Comparison of ENCODE assay signal across 21 mouse cellular contexts in the genomic region with DNA sequence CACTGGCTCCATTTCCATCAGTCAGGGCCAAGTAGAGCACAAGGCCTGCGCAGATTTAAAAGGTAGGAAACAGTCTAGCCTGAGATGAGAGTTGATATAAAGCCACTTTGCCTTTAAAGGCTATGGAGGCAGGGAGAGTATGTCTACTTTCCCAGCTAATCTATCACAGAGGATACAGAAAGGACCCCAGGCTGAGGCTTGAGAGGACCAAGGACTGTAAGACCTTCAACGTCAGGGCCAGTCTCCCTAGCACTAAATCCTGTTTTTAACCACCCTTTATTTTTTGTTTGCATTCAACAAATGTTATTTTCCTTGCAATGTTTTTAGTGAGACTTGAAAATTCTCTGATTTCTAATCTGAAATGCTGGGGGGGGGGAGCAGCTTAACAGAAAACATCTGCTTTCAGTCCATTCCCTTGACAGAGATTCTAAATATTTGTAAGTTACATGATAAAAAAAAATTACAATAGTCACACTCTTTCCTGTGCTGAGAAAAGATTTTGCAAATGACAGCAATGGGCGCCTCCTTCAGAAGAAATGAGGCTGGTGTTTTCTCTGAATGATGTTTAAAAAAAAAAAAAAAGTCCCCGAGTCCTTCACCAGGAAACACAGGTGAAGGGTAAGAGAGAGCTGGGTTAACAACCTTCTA.
DNase-seq lines count a peak whose midpoint lies in the region; ATAC-seq and TF ChIP-seq lines count a peak whose summit lies in the region.
"Had no signal": no experiment of that assay in that cellular context is flagged by ENCODE, and none has a peak within 500 bp of the region (broad histone marks: within the 10 kb centered on the region; RNA-seq: fewer than 3 reads in every experiment).

No protein-coding gene starts in this region.

- no peak for TF ChIP-seq CTCF in stomach, postnatal 0 days (IDR thresholded peaks at IDR 0.05; ENCODE audit: low read depth)

- H3K27ac ChIP-seq in kidney, embryonic 16.5 days (ENCODE audit: low read length): peak overlapping the region; percentile 50; the same call in 1 of the 2 replicates
- H3K27ac ChIP-seq in lung, embryonic 16.5 days (ENCODE audit: low read length): peak overlapping the region; percentile 71
- peak overlapping the region; percentile 93 for H3K27ac ChIP-seq in stomach, embryonic 14.5 days (ENCODE audit: low read length)
- H3K27ac ChIP-seq in stomach, postnatal 0 days (replicated peaks): peak overlapping the region; percentile 56
- H3K27ac ChIP-seq in neural tube, embryonic 15.5 days (replicated peaks): no peak overlapping the region
- H3K27ac ChIP-seq: embryonic facial prominence, embryonic 12.5 days; gastrocnemius, adult 2 months; heart, embryonic 13.5 days; hindbrain, embryonic 12.5 days had no signal

- no peaks in the 10 kb centered on the region for H3K27me3 ChIP-seq in kidney, embryonic 16.5 days (ENCODE audit: insufficient read depth, low read length)
- no peaks in the 10 kb centered on the region for H3K27me3 ChIP-seq in lung, embryonic 16.5 days (ENCODE audit: control insufficient read depth, insufficient read depth, low read depth, low read length)
- H3K27me3 ChIP-seq in stomach, embryonic 14.5 days (ENCODE audit: control insufficient read depth, insufficient read depth, low read length): no peaks in the 10 kb centered on the region
- H3K27me3 ChIP-seq in stomach, postnatal 0 days (ENCODE audit: control insufficient read depth, insufficient read depth, low read length): no peaks in the 10 kb centered on the region
- H3K27me3 ChIP-seq in neural tube, embryonic 15.5 days (replicated peaks): no peaks in the 10 kb centered on the region
- H3K27me3 ChIP-seq: embryonic facial prominence, embryonic 12.5 days; heart, embryonic 13.5 days; hindbrain, embryonic 12.5 days had no signal

- H3K36me3 ChIP-seq in kidney, embryonic 16.5 days (ENCODE audit: insufficient read depth, low read length): no peaks in the 10 kb centered on the region
- H3K36me3 ChIP-seq in lung, embryonic 16.5 days (ENCODE audit: control insufficient read depth, insufficient read depth, low read length): no peaks in the 10 kb centered on the region
- no peaks in the 10 kb centered on the region for H3K36me3 ChIP-seq in stomach, embryonic 14.5 days (ENCODE audit: control insufficient read depth, insufficient read depth, low read length)
- H3K36me3 ChIP-seq in stomach, postnatal 0 days (ENCODE audit: control insufficient read depth, insufficient read depth, low read length): no peaks in the 10 kb centered on the region
- no peaks in the 10 kb centered on the region for H3K36me3 ChIP-seq in neural tube, embryonic 15.5 days
- H3K36me3 ChIP-seq: embryonic facial prominence, embryonic 12.5 days; heart, embryonic 13.5 days; hindbrain, embryonic 12.5 days had no signal

- H3K4me1 ChIP-seq in kidney, embryonic 16.5 days (ENCODE audit: insufficient read depth, low read length): no peaks in the 10 kb centered on the region
- peaks cover 5% of the 10 kb centered on the region for H3K4me1 ChIP-seq in lung, embryonic 16.5 days (replicated peaks; ENCODE audit: control insufficient read depth, insufficient read depth, low read length)
- 0 out of 2 replicates have a peak, but pooled peaks cover 2% of the 10 kb centered on the region for H3K4me1 ChIP-seq in stomach, embryonic 14.5 days (ENCODE audit: control insufficient read depth, insufficient read depth, low read length)
- H3K4me1 ChIP-seq in stomach, postnatal 0 days (replicated peaks; ENCODE audit: control insufficient read depth, insufficient read depth): no peaks in the 10 kb centered on the region
- no peaks in the 10 kb centered on the region for H3K4me1 ChIP-seq in neural tube, embryonic 15.5 days
- H3K4me1 ChIP-seq: embryonic facial prominence, embryonic 12.5 days; heart, embryonic 13.5 days; hindbrain, embryonic 12.5 days had no signal

- H3K4me2 ChIP-seq in kidney, embryonic 16.5 days (replicated peaks; ENCODE audit: low read depth, low read length): no peak overlapping the region
- no peak overlapping the region for H3K4me2 ChIP-seq in lung, embryonic 16.5 days (ENCODE audit: low read depth, low read length)
- no peak overlapping the region for H3K4me2 ChIP-seq in stomach, embryonic 14.5 days (replicated peaks; ENCODE audit: low read depth, low read length)
- H3K4me2 ChIP-seq in stomach, postnatal 0 days (replicated peaks; ENCODE audit: low read depth): no peak overlapping the region
- H3K4me2 ChIP-seq in neural tube, embryonic 15.5 days: no peak overlapping the region
- H3K4me2 ChIP-seq: embryonic facial prominence, embryonic 12.5 days; heart, embryonic 13.5 days; hindbrain, embryonic 12.5 days had no signal

- TF ChIP-seq EP300 in stomach, postnatal 0 days (optimal IDR thresholded peaks at IDR 0.05): no peak

- no peak overlapping the region for H3K9ac ChIP-seq in kidney, embryonic 16.5 days (replicated peaks; ENCODE audit: low read length)
- no peak overlapping the region for H3K9ac ChIP-seq in lung, embryonic 16.5 days (ENCODE audit: low read length)
- H3K9ac ChIP-seq in stomach, embryonic 14.5 days (replicated peaks; ENCODE audit: low read depth, low read length): no peak overlapping the region
- no peak overlapping the region for H3K9ac ChIP-seq in stomach, postnatal 0 days (ENCODE audit: low read length)
- no peak overlapping the region for H3K9ac ChIP-seq in neural tube, embryonic 15.5 days (replicated peaks)
- H3K9ac ChIP-seq: embryonic facial prominence, embryonic 12.5 days; heart, embryonic 13.5 days; hindbrain, embryonic 12.5 days had no signal

- no peak overlapping the region for H3K4me3 ChIP-seq in kidney, embryonic 16.5 days (ENCODE audit: low read length)
- no peak overlapping the region for H3K4me3 ChIP-seq in lung, embryonic 16.5 days (ENCODE audit: low read length)
- H3K4me3 ChIP-seq in stomach, embryonic 14.5 days (ENCODE audit: low read depth, low read length): no peak overlapping the region
- no peak overlapping the region for H3K4me3 ChIP-seq in stomach, postnatal 0 days (ENCODE audit: low read depth, low read length)
- H3K4me3 ChIP-seq in neural tube, embryonic 15.5 days (replicated peaks): no peak overlapping the region
- H3K4me3 ChIP-seq: embryonic facial prominence, embryonic 12.5 days; gastrocnemius, adult 2 months; heart, embryonic 13.5 days; hindbrain, embryonic 12.5 days had no signal

- DNase-seq in kidney, adult 18-20 months: no peak
- no peak for DNase-seq in lung, postnatal 25 days (ENCODE audit: low spot score)
- no peak for DNase-seq in stomach, postnatal 0 days (ENCODE audit: low spot score)
- DNase-seq: adrenal gland, adult 8-10 months; adrenal gland, postnatal 36 days; cerebellum, adult 11 months; cerebellum, adult 8-10 months; cerebellum, postnatal 14 days; embryo, embryonic 11 days; gastrocnemius, adult 2 months; gastrocnemius, postnatal 25 days; heart, postnatal 4 days had no signal

- WGBS in kidney, embryonic 16.5 days: 60% methylated on average over 4 of the region's 4 CpGs
- 40% methylated on average over 4 of the region's 4 CpGs for WGBS in lung, embryonic 16.5 days
- 41% methylated on average over 4 of the region's 4 CpGs for WGBS in stomach, embryonic 14.5 days
- WGBS in stomach, postnatal 0 days: 52% methylated on average over 4 of the region's 4 CpGs
- 91% methylated on average over 4 of the region's 4 CpGs for WGBS in neural tube, embryonic 15.5 days

- no peak for ATAC-seq in kidney, embryonic 16.5 days (ENCODE audit: low FRiP score, low TSS enrichment)
- peak; percentile 71 for ATAC-seq in lung, embryonic 16.5 days (ENCODE audit: low read depth)
- ATAC-seq in stomach, embryonic 14.5 days (ENCODE audit: insufficient number of reproducible peaks, insufficient read depth, low FRiP score, low read depth): no peak
- ATAC-seq in stomach, postnatal 0 days (ENCODE audit: low FRiP score, low TSS enrichment): no peak
- no peak for ATAC-seq in neural tube, embryonic 15.5 days (ENCODE audit: low FRiP score)
- ATAC-seq: forebrain, embryonic 14.5 days; hindbrain, embryonic 16.5 days had no signal

- no peaks in the 10 kb centered on the region for H3K9me3 ChIP-seq in kidney, embryonic 16.5 days (ENCODE audit: low read length)
- H3K9me3 ChIP-seq in lung, embryonic 16.5 days (ENCODE audit: control insufficient read depth, low read length): no peaks in the 10 kb centered on the region
- no peaks in the 10 kb centered on the region for H3K9me3 ChIP-seq in stomach, embryonic 14.5 days (ENCODE audit: control insufficient read depth, low read depth, low read length)
- no peaks in the 10 kb centered on the region for H3K9me3 ChIP-seq in stomach, postnatal 0 days (ENCODE audit: control insufficient read depth, low read length)
- no peaks in the 10 kb centered on the region for H3K9me3 ChIP-seq in neural tube, embryonic 15.5 days (replicated peaks)
- H3K9me3 ChIP-seq: embryonic facial prominence, embryonic 12.5 days; heart, embryonic 13.5 days; hindbrain, embryonic 12.5 days had no signal
